Mouse (Mus musculus) testis, adult 2 months (tissue): ENCODE data around the gene Ddx24.

ENCODE experiments used
- CTCF ChIP-seq: fragments of 200-500 bp; IDR thresholded peaks from 2 replicates; pipeline ENCODE4 v1.5.1; 2012; ENCODE audit warnings: low read depth, mild to moderate bottlenecking, inconsistent platforms, low read length, moderate library complexity; ENCODE audit not compliant: control insufficient read depth, insufficient read depth, insufficient replicate concordance
- POLR2A ChIP-seq: fragments of 200-500 bp; IDR thresholded peaks from 2 replicates; pipeline ENCODE4 v1.6.1; 2012; ENCODE audit warnings: low read depth, mild to moderate bottlenecking, inconsistent platforms, low read length, moderate library complexity; ENCODE audit not compliant: control insufficient read depth

DNA sequence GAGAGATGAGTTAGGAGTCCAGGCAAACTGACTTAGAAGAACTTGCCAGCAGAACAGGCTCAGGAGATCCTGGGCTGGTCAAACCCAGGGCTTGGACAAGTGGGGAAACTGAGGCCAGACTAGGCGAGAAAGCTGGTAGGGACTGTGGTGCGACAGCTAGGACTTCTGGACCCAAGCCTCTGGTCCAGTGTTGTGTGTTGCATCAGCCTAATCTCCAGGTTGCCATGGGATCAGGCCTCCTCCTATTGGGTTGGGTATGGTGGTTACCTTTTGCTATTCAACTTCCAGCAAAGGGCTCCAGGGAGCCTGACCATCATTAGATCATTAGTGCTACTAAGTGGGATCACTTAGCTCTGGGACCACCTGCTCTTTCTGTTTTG lies 36.3 kb downstream of the Ddx24 start:
- TF ChIP-seq POLR2A (no peak), CTCF (no peak)
